Mouse (Mus musculus) 3T3-L1 (cell line): ENCODE measurements at regions not wholly inside any gene's neighbourhood (a gene's known extent, or its start where the extent isn't known, plus 50 kb on each side); places are given as distances from the start of the nearest gene placed in this dataset.
"Not testable (repeated sequence)": the region's sequence is repeated elsewhere in the genome, so short reads cannot be mapped to it uniquely, and the experiment has no call there.

Source experiments
- DNase-seq: peaks from one replicate; pipeline ENCODE4 v3.0.0-alpha.2; 2015; ENCODE audit warnings: low read depth, low spot score

DNA sequence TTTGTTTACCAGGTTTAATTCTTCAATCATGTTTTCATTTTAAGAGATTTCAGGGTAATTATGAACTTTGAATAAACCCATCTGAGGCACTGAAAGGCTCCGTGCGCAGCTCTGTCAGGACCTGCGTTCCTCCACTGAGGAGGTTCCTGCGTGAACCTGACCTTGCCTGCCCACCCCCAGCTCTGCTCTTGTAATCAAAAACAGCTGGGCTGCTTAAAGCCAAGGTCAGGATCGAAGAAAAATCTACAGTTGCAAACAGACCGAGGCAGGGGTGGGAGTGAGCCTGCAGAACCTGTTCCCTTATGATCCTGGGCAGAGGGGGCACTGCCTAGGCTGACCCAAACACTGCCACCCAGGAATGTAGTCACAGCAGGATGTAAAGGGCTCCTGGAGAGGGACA is 134.8 kb upstream of the Bcor start:
- DNase-seq: no peak

GRCm38 (mm10) chrX:12296264-12297053 is 136.3 kb upstream of the Bcor start:
- no peak for DNase-seq

GRCm38 (mm10) chrX:12298609-12299008 is 138.5 kb upstream of the Bcor start:
- no peak for DNase-seq

- DNase-seq: no peak
Measured at GRCm38 (mm10) chrX:12299236-12299635, 139.1 kb upstream of the Bcor start.

- no peak for DNase-seq
Measured at GRCm38 (mm10) chrX:12304678-12305077, 144.5 kb upstream of the Bcor start.

DNA sequence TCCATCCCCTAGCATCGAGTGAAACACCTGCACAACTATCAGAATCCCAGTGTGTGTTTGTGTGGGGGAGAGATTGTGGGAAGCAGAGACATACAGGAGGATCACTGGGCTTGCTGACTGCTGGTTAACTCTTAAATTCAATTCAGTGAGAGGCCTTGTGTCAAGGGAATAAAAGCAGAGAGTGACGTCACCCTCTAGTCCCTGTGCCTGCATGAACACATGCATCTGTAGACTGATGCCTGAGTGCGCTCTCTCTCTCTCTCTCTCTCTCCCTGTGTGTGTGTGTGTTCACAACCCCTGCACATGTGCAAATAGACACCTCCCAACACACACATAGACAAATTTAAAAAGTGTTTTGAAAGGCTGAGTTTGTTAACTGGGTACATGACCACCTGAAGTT is 146.8 kb upstream of the Bcor start:
- DNase-seq: no peak

DNA sequence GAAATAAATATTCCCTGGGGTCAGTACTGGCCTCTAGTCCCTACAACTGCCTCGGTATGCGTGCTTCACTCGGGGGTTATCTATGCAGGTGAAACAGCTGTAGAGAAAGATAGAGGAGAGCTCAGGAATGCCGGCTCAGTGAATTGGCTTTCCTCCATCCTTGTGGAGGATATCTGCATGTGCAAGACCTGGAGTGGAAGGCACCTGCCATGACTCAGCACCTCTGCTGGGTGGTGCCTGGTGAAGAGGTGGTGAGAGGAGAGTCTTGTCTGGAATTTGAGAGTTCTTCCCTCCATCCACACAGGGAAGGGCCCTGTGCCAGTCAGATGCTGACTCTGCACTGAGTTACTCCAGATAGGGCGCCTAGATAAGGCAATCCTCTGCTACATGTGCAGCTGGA is 152.4 kb upstream of the Bcor start:
- DNase-seq: peak; percentile 26

GRCm38 (mm10) chrX:12315658-12316057 is 155.5 kb upstream of the Bcor start:
- no peak for DNase-seq

- DNase-seq: not testable (repeated sequence)
Measured at GRCm38 (mm10) chrX:12317488-12317887, 157.3 kb upstream of the Bcor start.

GRCm38 (mm10) chrX:12318848-12319651 is 158.9 kb upstream of the Bcor start:
- no peak for DNase-seq

DNA sequence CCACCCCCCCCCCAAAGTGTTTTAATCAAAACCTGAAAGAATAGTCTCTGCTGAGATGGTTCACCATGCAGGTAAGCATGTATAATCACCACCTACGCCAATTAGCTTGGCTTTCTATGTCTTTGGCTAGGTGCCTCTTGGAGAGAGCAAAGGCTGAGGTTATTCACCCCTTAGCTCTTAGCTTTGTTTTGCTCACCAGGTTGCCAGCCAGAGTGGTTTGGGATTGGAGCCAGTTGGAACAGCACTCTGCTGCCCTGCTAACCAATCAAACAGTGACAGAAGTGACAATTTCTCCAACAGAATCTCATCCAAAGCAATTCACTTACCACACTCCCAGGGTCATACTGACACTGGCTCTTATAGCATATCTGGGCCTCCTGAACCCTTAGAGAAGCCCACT is 162.3 kb upstream of the Bcor start:
- DNase-seq: peak; percentile 20

DNA sequence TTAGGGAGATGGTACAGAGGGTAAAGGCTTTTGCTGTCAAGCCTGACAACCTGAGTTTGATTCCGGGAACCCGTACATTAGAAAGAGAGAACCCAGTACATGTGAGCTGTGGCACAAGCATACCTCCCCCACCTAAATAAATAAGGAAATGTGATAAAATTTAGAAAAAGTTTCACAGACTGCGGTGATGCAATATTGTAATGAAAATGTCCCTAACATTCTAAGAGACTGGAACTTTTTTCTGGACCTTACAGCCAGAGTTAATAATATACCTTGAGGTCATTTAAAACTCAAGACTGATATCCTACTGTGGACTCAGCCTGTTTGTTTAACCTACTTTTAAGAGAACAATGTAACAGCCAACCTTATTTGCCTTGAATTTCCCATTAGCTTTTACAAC is 163.1 kb upstream of the Bcor start:
- DNase-seq: no peak

DNA sequence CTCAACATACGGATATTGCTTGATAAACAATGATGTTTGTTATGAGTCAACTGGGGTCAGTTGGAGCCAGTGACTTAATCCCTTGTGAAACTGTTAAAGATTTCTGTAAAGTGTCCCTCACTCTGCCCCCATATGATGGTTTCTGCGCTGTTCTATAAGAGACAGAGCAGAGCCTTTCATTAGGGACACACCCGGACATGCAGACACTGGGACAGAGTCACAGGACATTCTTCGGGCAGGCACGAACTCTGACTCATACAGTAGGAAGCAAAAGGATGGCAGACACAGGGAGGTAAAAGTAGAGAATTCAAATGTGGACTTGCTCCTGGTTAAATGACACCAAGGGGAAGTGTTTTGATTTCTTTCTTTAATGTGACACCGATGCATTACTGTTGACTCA is 163.7 kb upstream of the Bcor start:
- DNase-seq: no peak

DNA sequence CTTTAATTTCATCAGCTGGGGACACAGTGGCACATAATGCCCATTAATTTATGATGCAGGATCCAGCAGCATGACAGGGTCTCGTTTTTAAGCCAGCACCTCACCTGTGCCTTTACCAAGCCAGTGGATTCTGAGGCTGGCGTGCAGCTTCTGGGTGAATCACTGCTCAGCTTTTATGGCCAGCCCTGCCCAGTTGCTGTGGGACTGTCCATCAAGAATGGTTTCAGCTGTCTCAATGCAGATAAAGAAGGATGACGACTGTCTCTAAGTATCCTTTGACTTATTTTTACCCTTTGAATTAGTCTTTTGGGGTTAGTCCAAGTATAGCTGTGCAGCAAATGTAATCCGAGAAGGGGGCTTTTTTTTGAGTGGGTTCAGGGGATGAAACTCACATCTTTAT is 167.3 kb upstream of the Bcor start:
- no peak for DNase-seq

DNA sequence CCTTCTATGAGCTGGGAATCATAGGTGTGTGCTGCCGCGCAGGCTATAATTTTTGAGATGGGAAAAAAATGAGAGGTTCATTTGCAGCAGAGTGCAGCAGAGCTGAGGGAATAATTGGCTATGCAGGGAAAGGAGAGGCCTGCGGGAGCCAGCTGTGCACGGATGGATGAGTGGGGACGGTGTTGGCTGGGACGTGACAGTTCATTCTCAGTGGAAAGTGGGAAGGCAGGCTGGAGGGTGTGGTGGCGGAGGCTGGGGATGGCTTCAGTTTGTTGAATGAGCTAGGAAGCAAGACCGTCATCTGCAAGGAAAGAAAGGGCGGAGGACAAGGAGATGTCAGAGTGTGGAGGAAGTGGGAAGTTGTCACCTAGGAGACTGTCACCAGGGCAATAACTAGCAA is 180.4 kb upstream of the Bcor start:
- DNase-seq: no peak

- DNase-seq: peak; percentile 57
Measured at GRCm38 (mm10) chrX:12341356-12341965, 181.3 kb upstream of the Bcor start.

GRCm38 (mm10) chrX:12344805-12345555 is 184.8 kb upstream of the Bcor start:
- no peak for DNase-seq

- peak; percentile 96 for DNase-seq
Measured at GRCm38 (mm10) chrX:12346856-12347255, 186.7 kb upstream of the Bcor start.

DNA sequence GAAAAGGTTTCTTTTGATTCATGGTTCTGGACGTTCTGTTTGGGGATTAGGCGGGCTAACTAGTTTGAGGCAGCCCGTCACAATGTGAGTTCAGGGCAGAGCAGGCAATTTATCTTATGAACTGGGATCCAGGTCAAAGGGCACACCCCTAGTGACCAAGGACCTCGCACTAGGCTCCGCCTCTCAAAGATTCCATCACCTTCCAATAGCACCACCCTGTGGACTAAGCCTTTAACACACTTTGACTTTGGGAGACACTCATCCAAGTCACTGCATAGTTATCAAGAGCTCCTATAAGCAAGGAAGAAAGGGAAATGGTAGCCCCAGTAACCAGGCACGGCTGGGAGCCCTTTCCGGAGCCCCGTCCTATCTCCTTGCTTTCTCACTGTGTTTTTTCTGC is 188.0 kb upstream of the Bcor start:
- DNase-seq: no peak

- no peak for DNase-seq
Measured at GRCm38 (mm10) chrX:12354875-12355274, 194.7 kb upstream of the Bcor start.

GRCm38 (mm10) chrX:12358026-12358425 is 197.9 kb upstream of the Bcor start:
- DNase-seq: no peak
